Mouse (Mus musculus) megakaryocyte-erythroid progenitor cell, adult 5-6 weeks (primary cell): ENCODE measurements around the gene Ndufs7. TPM values are rescaled to one million over a fixed set of nuclear protein-coding genes. Genes with fewer than 3 reads are reported as not detected.
A peak's percentile ranks its signal among the peaks of the same experiment; 100 is the strongest.

ENCODE experiments used
- ATAC-seq: replicated peaks from 2 replicates; pipeline ENCODE4 v1.8.0; 2016; ENCODE audit warnings: mild to moderate bottlenecking, inconsistent platforms; ENCODE audit not compliant: severe bottlenecking, poor library complexity, low FRiP score, low TSS enrichment
- total RNA-seq, 2 experiments: library from RNA; stranded (forward) in 1 of 2; stranded (reverse) in 1 of 2; fragments of 200-1000, 215-1000 nt in 1 of 2; fragments of >200 nt in 1 of 2; fragmentation: Nextera tagmentation in 1 of 2; gene quantifications; 2 replicates each; pipeline ENCODE4 v1.2.3; 2014 to 2017

Gene Ndufs7
- total RNA-seq, 2 experiments from 2014 or later, result 168 to 302 TPM

DNA sequence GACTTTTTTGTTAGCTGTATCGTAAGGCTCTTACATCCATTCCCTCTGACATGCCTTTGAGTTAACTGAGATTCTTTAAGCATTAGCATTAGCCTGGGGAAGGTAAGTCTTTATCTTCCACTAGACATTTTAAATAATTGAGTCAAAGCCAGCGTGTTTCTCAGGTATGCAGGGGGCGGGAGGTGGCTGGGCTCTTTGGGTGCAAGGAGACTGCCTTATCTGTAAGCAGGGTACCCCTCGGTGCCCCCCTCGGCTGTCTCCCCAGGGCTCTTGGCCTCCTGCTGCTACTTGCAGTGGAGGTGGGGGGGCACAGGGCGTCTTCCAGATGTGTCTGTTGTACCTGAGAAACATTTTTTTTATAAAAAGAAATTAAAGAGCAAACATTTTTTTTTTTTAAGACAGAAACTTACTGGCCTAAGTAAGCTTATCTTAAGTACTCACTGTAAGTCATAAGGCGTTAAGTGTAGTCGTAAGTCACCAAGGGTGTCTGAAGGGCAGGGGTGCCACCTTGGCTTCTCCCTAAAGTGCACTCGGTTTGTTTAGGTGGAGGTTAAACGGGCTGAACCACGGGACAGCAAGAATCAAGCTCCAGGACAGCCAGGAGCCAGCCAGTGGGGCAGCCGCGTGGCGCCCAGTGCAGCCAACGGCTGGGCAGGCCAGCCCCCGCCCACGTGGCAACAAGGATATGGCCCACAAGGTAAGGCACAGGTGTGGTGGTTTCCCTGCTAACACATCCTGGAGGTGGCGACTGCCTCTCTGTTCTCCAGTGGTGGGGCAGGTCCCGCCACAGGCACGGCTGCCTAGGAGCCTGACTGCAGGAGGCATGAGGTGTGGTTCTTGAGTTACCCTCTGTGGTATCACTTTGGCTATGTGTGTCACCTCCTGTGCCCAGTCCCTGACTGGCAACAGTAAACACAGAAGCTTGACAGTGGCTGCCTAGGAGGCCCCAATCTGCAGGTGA, 33.8 kb downstream of the Ndufs7 start:
- no peak for ATAC-seq

DNA sequence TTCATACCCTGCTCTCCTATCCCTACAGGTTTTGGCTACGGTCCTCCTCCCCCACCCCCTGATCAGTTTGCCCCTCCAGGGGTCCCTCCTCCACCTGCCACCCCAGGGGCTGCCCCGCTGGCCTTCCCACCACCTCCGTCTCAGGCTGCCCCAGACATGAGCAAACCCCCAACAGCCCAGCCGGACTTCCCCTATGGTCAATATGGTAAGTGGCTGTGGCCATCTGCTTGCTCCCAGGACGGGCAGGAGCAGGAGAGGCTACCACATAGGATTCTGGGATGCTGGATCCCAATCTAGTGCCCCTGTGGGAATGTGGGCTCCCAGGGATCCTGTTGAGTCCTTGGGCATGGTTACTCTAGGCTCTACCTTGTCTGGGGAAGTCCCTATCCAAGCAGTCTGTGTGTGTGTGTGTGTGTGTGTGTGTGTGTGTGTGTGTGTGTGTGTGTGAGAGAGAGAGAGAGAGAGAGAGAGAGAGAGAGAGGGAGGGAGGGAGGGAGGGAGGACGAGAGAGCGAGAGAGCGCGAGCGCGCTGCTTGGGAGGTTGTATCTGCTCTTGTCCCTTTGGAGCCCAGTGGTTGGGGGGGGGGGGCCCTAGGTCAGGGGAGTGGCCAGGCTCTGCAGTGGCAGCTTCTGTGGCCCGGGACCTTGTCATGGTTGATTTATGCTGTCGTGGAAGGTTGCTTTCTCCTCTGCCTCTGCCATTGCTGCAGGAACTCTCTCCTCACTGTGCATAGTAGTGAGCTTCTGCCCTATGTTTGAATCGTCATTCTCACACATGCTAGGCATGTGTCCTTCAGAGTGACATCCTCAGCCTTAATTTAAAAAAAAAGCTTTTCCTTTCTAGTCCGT, 36.5 kb downstream of the Ndufs7 start:
- no peak for ATAC-seq

DNA sequence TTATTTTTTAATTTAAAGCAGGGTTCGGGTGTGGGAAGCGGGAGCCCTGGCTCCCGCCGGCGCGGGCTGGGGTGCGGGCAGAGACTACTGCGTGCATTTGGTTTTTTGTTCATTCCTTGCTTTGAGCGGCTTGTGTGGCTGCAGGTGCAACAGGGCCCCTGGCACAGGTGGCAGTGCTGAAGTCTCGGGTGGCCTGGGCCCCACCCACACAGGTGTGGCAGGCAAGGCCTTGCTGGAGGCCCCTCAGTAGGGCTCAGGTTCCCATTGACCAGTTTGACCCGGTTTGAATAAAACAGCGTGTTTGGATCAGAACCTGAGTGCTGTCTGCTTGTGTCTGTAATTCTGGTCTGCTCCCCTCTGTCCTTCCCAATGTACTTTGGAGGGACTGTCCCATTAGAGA, 39.2 kb downstream of the Ndufs7 start:
- ATAC-seq, result no peak

DNA sequence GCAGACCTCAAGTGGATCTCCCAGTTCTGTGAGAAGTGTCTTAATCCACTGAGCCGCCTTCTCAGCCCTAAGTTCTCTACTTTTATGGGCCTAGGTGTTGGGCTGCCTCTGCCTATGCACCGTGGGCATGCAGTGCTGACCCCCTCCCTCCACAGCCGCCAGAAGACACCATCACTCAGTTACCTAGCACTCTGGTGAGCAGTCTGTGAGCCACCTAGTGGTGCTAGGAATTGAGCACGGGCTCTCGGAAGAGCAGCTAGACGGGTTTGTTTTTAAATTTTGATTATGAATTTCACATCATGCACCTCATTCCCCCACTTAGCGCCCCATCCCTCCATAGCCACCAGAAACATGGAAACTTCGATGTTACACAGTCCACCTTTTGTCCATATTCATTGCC, 39.7 kb downstream of the Ndufs7 start:
- ATAC-seq, result no peak

DNA sequence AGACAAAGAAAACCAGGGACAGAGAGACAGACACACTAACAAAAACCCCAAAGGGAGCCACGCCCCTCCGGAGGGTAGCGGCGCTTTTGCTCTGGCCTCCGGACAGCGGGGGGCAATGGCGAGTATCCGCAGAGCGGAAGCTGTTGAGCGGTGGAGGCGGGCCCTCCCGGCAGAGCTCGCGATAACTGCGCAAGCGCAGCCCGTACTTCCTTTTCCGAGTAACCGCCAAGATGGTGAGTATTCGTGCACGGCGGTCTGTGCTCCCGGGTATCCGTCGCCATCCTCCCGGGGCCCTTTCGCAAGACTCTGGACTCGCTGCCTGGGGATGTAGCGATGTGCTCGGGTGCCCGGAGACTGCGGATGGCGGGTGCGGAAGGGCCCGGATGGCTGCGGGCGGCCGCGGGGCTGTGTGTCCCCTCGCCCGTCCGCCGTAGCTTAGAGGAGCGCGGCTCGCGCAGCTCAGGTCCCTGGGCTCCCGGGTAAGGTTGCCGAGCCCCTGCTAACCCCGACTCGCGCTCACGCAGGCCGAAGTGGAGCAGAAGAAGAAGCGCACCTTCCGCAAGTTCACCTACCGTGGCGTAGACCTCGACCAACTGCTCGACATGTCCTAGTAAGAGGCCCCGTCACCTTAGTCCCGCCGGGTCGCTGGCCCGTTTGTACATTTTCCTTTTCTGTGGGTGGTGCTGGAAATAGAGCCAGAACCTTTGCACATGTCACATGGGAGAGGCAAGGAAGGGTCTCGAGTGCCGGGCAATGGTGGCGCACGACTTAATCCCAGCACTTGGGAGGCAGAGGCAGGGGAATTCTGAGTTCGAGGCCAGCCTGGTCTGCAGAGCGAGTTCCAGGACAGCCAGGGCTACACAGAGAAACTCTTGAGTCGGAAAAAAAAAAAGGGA, 43.6 kb downstream of the Ndufs7 start, which contains the start of gene Rps15:
TSS of gene Rps15 (plus strand) at position 203 of the 896 bp plus-strand sequence.
- ATAC-seq, result peak; percentile 72

DNA sequence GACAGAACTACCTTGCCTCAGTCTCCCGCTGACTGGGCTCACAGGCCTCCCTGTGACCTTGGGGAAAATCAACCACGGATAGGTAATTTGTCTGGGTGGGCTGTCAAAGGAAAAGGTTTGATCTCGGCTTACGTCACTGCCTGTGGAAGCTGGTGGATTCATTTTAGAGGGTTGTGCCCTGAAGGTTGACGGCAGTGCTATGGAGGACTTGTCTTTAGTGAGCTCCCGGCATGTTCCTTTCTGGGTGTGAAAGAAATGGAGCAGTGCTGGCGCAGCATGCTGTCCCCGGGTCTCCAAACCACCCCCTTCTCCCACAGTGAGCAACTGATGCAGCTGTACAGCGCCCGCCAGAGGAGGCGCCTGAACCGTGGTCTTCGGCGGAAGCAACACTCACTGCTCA, 44.4 kb downstream of the Ndufs7 start:
- ATAC-seq, result no peak

DNA sequence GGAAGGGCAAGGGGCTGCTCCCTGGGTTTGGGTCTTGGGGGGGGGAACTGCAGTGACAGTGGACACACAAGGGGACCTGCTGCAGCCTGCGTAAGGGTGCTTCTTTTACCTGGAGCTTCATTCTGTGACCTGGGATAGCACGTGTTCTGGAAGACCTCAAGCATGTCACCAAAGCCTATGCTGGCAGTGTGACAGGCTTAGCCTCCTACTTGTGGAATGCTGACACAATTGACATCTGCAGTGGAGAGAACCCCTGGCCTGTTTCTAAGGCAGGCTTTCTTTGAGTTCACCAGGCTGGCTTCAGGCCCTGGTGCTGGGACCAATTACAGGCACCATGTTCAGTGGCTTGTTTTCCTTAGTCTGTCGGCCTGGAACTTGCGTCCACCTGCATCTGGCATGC, 45.4 kb downstream of the Ndufs7 start:
- no peak for ATAC-seq

DNA sequence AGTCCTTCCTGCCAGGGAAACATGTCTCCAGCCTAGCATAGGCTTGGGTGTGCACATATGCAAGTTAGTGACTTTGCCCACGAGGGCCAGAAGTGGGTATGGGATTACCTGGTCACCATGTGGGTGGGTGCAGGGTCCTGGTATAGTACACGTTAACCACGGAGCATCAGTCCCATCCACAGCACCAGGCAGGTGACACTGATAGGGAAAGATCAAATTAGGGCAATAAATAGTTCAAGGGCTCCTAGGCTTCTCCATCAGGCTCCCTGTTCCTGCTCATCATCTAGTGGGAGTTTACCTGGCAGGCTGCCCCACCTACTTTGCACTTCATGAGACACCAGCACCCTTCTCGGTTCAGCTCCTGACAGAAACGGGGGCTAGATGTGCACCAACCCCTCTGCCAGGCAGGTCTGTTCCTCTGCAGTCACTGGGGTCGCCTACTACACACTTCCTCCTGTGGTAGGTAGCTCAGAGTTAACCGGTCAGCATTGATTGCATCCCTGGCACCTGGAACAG, 45.9 kb downstream of the Ndufs7 start:
- no peak for ATAC-seq

DNA sequence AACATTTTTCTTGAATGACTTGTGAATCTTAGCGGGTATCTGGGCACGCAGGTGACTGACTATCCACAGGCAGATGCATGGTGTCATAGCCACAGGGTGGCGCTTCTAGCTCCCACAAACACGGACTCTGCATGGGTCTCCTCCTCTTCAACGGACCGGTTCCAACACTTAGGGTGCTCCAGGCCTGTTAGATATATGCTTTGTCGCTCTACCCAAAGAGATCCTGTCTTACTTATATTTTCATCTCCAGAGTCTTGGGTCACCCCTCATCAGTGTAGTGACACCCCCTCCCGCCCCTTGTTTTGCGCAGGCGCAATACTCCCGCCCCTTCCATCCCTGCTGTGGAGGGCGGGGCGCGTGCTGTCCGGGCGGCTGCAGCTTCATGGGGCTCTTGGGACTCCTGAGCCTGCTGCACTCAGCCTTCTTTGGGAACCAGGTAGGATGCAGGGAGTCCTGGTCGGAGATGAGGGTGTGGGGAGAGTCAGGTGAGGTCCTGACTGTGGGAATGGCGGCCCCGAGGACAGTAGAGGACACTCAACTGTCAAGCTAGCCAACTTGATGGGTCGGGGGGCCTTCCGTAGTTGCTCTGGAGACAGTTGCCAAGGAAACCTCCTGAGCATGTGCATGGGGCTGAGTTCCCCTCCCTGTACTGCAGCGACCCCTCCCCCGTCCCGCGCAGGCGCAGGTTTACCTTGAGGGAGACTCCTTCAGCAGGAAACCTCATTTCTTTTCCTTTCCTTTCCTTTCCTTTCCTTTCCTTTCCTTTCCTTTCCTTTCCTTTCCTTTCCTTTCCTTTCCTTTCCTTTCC, 46.9 kb downstream of the Ndufs7 start, which contains the start of gene Apc2:
TSS of gene Apc2 (plus strand) at position 360 of the 808 bp plus-strand sequence.
- ATAC-seq, result peak; percentile 62

DNA sequence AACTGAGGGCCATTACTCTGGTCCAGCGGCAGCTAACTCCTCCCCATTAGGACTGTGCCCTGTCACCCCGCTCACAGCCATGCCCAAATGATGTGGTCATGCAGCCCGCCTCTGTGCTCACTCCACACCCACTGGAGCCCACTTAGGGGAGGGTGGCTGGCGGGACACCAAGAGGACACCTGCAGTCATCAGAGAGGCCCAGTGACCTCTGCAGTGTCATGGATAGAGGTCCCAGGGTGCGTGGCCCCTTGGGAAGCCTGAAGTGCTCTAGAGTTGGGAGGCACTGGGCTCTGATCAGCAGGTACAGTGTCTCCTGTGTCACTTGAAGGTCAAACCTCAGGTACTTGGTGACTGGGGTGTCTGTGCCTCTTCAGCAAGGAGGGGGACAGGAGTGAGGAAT, 47.9 kb downstream of the Ndufs7 start:
- ATAC-seq, result no peak

DNA sequence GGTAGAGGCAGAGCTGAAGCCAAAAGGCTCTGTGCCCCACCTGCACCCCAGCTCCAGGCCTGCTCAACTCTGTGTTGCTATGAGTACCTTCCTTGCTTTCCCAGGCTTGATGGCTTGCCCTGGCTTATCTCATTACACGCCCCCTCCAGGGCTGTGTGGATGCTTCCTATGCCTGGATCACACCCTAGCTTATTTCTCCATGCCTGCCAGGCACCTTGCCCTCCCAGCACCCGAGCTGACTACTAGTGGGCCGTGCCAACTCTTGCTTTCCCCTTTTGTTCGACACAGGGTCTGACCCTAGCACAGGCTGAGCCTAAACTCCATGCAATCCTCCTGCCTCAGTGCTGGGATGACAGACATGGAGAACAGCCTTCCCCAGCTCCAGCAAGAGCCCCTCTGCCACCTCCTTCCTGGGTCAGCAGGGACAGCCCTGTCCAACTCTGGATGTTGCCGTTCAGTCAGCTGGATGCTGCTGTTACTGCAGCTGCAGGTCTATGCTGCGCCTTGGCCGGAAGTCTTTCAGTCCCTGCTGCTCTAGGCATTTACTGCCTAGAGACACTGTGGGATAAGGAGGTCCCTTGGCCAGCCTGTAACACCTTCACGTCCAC, 48.7 kb downstream of the Ndufs7 start:
- no peak for ATAC-seq

DNA sequence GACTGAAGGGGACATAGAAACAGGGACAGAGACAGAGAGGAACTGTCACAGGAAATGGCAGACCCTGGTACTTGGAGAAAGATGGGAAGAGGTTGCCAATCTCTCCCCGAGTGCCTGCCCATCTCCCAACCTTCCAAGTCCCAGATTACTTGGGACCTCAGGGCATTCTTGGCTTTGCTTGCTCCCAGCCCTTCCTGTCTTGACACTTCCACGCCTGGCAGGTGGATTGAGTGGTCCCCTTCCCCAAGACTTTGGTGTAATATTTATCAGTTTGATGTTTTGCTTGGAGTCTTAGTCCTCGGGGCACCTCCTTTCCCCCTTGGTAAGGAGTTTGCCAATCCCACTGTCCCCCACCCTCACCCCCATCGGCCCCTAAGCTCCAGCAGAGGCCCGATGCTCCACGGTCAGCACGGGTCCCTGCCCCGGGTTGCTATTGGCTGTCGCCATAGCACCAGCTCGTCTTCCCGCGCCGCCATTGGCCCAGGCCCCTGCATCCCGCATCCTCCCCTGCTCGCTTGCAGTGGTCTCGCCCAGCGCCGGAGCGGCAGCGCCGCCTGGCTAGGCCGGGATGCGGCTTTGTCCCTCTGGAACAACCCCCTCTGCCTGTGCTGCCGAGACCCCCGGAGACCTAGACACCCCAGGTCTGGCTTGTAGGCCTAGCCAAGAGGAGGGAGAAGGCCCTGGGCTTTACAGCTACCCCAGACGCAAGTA, 49.8 kb downstream of the Ndufs7 start:
- ATAC-seq, result no peak

DNA sequence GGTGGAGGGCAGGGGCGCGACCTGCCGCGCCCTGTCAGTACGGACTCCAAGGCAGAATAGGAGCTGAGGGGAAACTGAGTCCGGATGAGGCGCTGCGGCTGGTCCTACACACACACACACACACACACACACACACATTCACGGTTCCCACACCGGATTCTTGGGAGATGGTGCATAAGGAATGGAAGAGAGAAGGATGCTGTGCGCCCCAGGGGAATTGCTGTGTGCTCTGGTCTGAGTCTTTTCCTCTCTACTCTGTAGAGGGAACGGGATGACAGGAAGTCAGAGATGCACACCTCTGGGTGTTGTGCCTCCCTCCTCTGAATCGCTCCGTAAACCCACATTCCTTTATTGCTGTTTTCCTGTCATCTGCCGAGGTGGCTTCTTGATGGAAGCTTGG, 50.4 kb downstream of the Ndufs7 start:
- ATAC-seq, result no peak

DNA sequence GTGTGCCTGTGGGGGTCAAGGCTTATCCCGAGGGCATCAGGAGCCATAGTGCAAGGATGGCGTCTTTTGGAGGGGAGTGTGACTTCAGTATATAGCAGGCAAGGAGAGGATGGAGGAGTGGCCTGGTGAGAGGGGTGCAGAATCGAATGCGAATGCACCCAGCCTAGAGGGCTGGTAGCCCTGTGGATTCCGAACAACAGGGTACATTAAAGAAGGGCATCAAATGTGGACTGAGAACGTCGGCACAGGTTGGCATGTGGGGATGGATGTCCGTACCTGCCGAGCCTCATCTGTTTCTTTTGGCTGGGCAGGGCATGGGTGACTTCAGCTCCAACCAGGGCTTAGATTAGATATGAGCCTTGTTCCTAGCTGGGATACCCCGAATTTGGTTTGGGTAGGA, 50.9 kb downstream of the Ndufs7 start:
- no peak for ATAC-seq

DNA sequence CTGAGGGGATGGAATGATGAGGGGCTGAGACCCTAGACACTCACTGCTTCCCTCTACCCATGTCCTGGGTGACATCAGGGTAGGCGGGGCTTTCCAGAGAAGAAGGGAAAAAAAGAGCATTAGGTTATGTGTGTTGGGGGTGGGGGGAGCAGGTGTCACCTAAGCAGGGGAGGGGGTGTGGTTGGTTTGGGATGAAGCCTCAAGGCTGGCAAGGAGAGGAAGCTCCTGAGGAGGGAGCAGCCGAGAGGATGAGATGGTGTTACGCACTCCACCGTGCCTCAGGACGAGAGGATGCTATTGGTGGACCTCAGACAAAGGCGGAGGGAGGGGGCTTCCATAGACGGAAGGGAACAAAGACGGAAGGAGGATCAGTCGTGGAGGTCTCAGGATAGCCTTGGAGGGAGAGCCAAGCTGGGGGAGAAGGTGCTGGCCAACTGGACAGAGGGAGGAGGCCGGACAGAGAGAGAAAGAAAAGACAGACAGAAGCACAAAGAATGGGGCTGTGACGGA, 51.8 kb downstream of the Ndufs7 start:
- no peak for ATAC-seq

DNA sequence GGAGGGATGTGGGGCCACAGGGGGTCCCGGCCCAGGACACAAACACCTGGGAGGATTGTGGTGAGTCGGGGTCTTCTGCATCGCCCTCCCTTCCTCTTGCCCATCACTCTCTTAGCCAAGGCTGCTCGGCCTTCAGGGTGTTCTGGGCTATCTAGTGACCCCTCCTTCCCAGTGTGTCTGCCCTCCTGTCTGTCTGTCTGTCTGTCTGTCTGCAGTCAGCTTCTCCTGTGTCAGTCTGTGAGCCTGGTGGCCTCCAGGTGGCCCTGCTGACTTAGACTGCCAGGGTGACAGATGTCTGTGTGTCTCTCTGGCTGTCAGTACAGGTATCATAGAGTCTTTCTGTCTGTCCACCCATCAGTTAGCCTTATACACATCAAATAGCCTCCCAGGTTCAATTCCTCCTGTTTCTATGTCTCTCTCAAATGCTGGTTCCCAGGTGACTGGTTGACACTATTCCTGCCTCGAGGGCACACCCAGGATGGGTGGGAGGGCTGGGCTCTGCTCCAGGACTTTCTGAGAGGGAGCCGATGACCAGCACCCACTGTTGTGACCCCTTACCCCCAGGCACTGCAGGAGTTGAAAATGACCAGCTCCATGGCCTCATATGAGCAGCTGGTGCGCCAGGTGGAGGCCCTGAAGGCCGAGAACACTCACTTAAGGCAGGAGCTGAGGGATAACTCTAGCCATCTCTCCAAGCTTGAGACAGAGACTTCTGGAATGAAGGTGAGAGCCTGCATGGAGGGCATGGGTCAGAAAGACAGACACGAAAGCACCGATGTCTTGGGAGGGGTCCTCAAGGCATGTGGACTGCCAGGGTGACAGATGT, 52.5 kb downstream of the Ndufs7 start:
- no peak for ATAC-seq

DNA sequence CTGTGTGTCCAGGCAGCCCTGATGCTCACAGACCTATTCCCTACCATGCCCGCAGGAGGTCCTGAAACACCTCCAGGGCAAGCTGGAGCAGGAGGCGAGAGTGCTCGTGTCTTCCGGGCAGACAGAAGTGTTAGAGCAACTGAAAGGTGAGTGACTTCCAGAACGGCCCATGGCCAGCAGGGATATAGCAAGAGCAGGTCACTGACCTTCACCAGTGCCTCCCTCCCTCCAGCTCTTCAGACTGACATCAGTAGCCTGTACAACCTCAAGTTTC, 53.1 kb downstream of the Ndufs7 start:
- no peak for ATAC-seq
